Mouse (Mus musculus) MEL (cell line): ENCODE measurements around the gene Hadha. TPM values are rescaled to one million over a fixed set of nuclear protein-coding genes. Genes with fewer than 3 reads are reported as not detected.

ENCODE experiments used
- DNase-seq: peaks from one replicate; pipeline ENCODE4 v3.0.0; 2011; ENCODE audit warnings: low read depth, low spot score
- H3K27ac ChIP-seq: 2 replicates; pipeline ENCODE4 v1.5.1; 2012; ENCODE audit warnings: low read depth, mild to moderate bottlenecking, control low read depth, low read length, moderate library complexity; ENCODE audit not compliant: control insufficient read depth
- H3K27me3 ChIP-seq, 2 experiments: fragments of 150-350 bp in 1 of 2; sonication (generic) in 1 of 2; 2 replicates each; pipeline ENCODE4 v1.6.1; 2012; ENCODE audit warnings: low read length in 2 of 2, mild to moderate bottlenecking in 2 of 2, improper control_type of control experiment in 1 of 2, moderate library complexity in 1 of 2; ENCODE audit not compliant: insufficient read depth in 2 of 2, control insufficient read depth in 1 of 2
- H3K36me3 ChIP-seq, 2 experiments: 2 replicates each; pipeline ENCODE4 v1.6.1; 2012 to 2014; ENCODE audit warnings: low read length in 2 of 2, improper control_type of control experiment in 1 of 2, inconsistent platforms in 1 of 2, mild to moderate bottlenecking in 1 of 2; ENCODE audit not compliant: insufficient read depth in 2 of 2, control insufficient read depth in 1 of 2
- H3K4me1 ChIP-seq, 2 experiments: fragments of 150-350 bp in 1 of 2; sonication (generic) in 1 of 2; 2 replicates each; pipeline ENCODE4 v1.6.1; 2012; ENCODE audit warnings: low read length in 2 of 2, improper control_type of control experiment in 1 of 2, mild to moderate bottlenecking in 1 of 2; ENCODE audit not compliant: insufficient read depth in 2 of 2, control insufficient read depth in 1 of 2
- H3K4me3 ChIP-seq, 2 experiments: fragments of 150-350 bp in 1 of 2; sonication (generic) in 1 of 2; 2 replicates each; pipeline ENCODE4 v1.5.1; 2012; ENCODE audit warnings: low read depth in 2 of 2, low read length in 2 of 2, mild to moderate bottlenecking in 2 of 2, moderate library complexity in 2 of 2, control low read depth in 1 of 2, improper control_type of control experiment in 1 of 2; ENCODE audit not compliant: control insufficient read depth in 1 of 2, insufficient read depth in 1 of 2
- H3K79me2 ChIP-seq: 2 replicates; pipeline ENCODE4 v1.6.1; 2012; ENCODE audit warnings: mild to moderate bottlenecking, low read length, moderate library complexity; ENCODE audit not compliant: control insufficient read depth, poor library complexity, insufficient read depth
- H3K9ac ChIP-seq: 2 replicates; pipeline ENCODE4 v1.6.1; 2012; ENCODE audit warnings: low read depth, mild to moderate bottlenecking, control low read depth, low read length, moderate library complexity; ENCODE audit not compliant: control insufficient read depth, poor library complexity, severe bottlenecking
- H3K9me3 ChIP-seq: fragments of 150-350 bp; sonication (generic); replicated peaks from 2 replicates; pipeline ENCODE4 v1.6.1; 2012; ENCODE audit warnings: mild to moderate bottlenecking, low read length, improper control_type of control experiment, moderate library complexity; ENCODE audit not compliant: insufficient read depth
- BHLHE40 ChIP-seq: IDR thresholded peaks from 2 replicates; pipeline ENCODE4 v1.6.1; 2012; ENCODE audit warnings: low read depth, mild to moderate bottlenecking, inconsistent platforms, low read length, improper control_type of control experiment, borderline replicate concordance
- CHD2 ChIP-seq: IDR thresholded peaks from 2 replicates; pipeline ENCODE4 v1.6.1; 2011; ENCODE audit warnings: low read length, improper control_type of control experiment
- ELF1 ChIP-seq: IDR thresholded peaks from 2 replicates; pipeline ENCODE4 v1.6.1; 2014; ENCODE audit warnings: low read depth, mild to moderate bottlenecking, inconsistent platforms, low read length, improper control_type of control experiment, moderate library complexity
- EP300 ChIP-seq, 2 experiments: IDR thresholded peaks; 2 replicates each; pipeline ENCODE4 v1.6.1; 2011; ENCODE audit warnings: improper control_type of control experiment in 2 of 2, low read length in 2 of 2, low read depth in 1 of 2, mild to moderate bottlenecking in 1 of 2
- GABPA ChIP-seq: IDR thresholded peaks from 2 replicates; pipeline ENCODE4 v1.6.1; 2012; ENCODE audit warnings: low read depth, mild to moderate bottlenecking, inconsistent platforms, low read length, improper control_type of control experiment, moderate library complexity
- HCFC1 ChIP-seq: IDR thresholded peaks from 2 replicates; pipeline ENCODE4 v1.6.1; 2012; ENCODE audit warnings: low read depth, mild to moderate bottlenecking, inconsistent platforms, low read length, improper control_type of control experiment, moderate library complexity
- MAFK ChIP-seq: IDR thresholded peaks from 2 replicates; pipeline ENCODE4 v1.6.1; 2011; ENCODE audit warnings: low read depth, mild to moderate bottlenecking, low read length, improper control_type of control experiment, borderline replicate concordance
- MAX ChIP-seq: IDR thresholded peaks from 2 replicates; pipeline ENCODE4 v1.6.1; 2011; ENCODE audit warnings: low read length, improper control_type of control experiment
- MEF2A ChIP-seq: IDR thresholded peaks from 2 replicates; pipeline ENCODE4 v1.6.1; 2014; ENCODE audit warnings: low read depth, mild to moderate bottlenecking, inconsistent platforms, low read length, improper control_type of control experiment; ENCODE audit not compliant: poor library complexity, insufficient replicate concordance, severe bottlenecking; ENCODE audit errors: extremely low read depth
- MXI1 ChIP-seq: IDR thresholded peaks from 2 replicates; pipeline ENCODE4 v1.6.1; 2011; ENCODE audit warnings: mild to moderate bottlenecking, low read depth, low read length, improper control_type of control experiment
- MYB ChIP-seq: IDR thresholded peaks from 2 replicates; pipeline ENCODE4 v1.6.1; 2011; ENCODE audit warnings: mild to moderate bottlenecking, low read depth, low read length, improper control_type of control experiment
- MYC ChIP-seq: IDR thresholded peaks from 2 replicates; pipeline ENCODE4 v1.6.1; 2011; ENCODE audit warnings: low read depth, mild to moderate bottlenecking, low read length, improper control_type of control experiment, moderate library complexity
- NRF1 ChIP-seq: IDR thresholded peaks from 2 replicates; pipeline ENCODE4 v1.6.1; 2014; ENCODE audit warnings: low read depth, mild to moderate bottlenecking, inconsistent platforms, low read length, improper control_type of control experiment, moderate library complexity; ENCODE audit not compliant: poor library complexity, insufficient read depth, severe bottlenecking
- POLR2A ChIP-seq, 2 experiments: IDR thresholded peaks; 2 replicates each; pipeline ENCODE4 v1.6.1; 2011 to 2012; ENCODE audit warnings: low read length in 2 of 2, mild to moderate bottlenecking in 2 of 2, control low read depth in 1 of 2, improper control_type of control experiment in 1 of 2, low read depth in 1 of 2, moderate library complexity in 1 of 2; ENCODE audit not compliant: control insufficient read depth in 1 of 2, insufficient read depth in 1 of 2, poor library complexity in 1 of 2
- POLR2AphosphoS5 ChIP-seq: IDR thresholded peaks from 2 replicates; pipeline ENCODE4 v1.6.1; 2012; ENCODE audit warnings: low read depth, borderline replicate concordance, mild to moderate bottlenecking, inconsistent platforms, low read length, moderate library complexity, mixed read lengths
- RAD21 ChIP-seq: IDR thresholded peaks from 2 replicates; pipeline ENCODE4 v1.6.1; 2011; ENCODE audit warnings: mild to moderate bottlenecking, low read depth, low read length, improper control_type of control experiment
- RCOR1 ChIP-seq: IDR thresholded peaks from 2 replicates; pipeline ENCODE4 v1.6.1; 2012; ENCODE audit warnings: low read depth, mild to moderate bottlenecking, inconsistent platforms, low read length, improper control_type of control experiment
- SIN3A ChIP-seq: IDR thresholded peaks from 2 replicates; pipeline ENCODE4 v1.6.1; 2012; ENCODE audit warnings: low read length, improper control_type of control experiment, inconsistent platforms
- SMC3 ChIP-seq: IDR thresholded peaks from 2 replicates; pipeline ENCODE4 v1.6.1; 2011; ENCODE audit warnings: low read depth, low read length, improper control_type of control experiment
- TAL1 ChIP-seq: IDR thresholded peaks from 2 replicates; pipeline ENCODE4 v1.6.1; 2012; ENCODE audit warnings: mild to moderate bottlenecking, inconsistent platforms, low read length, moderate library complexity, mixed read lengths
- TBP ChIP-seq: IDR thresholded peaks from 2 replicates; pipeline ENCODE4 v1.8.0; 2011; ENCODE audit warnings: low read depth, low read length, improper control_type of control experiment
- TCF12 ChIP-seq: IDR thresholded peaks from 2 replicates; pipeline ENCODE4 v1.6.1; 2014; ENCODE audit warnings: low read depth, mild to moderate bottlenecking, inconsistent platforms, low read length, improper control_type of control experiment, moderate library complexity
- UBTF ChIP-seq: IDR thresholded peaks from 2 replicates; pipeline ENCODE4 v1.6.1; 2012; ENCODE audit warnings: low read depth, mild to moderate bottlenecking, inconsistent platforms, low read length, improper control_type of control experiment, moderate library complexity, borderline replicate concordance; ENCODE audit not compliant: insufficient read depth
- USF1 ChIP-seq: IDR thresholded peaks from 2 replicates; pipeline ENCODE4 v1.6.1; 2014; ENCODE audit warnings: low read depth, mild to moderate bottlenecking, inconsistent platforms, low read length, improper control_type of control experiment, moderate library complexity
- ZKSCAN1 ChIP-seq: IDR thresholded peaks from 2 replicates; pipeline ENCODE4 v1.6.1; 2012; ENCODE audit warnings: low read depth, mild to moderate bottlenecking, inconsistent platforms, low read length, improper control_type of control experiment, moderate library complexity
- ZNF384 ChIP-seq: IDR thresholded peaks from 2 replicates; pipeline ENCODE4 v1.6.1; 2012; ENCODE audit warnings: low read depth, mild to moderate bottlenecking, inconsistent platforms, low read length, improper control_type of control experiment
- polyA plus RNA-seq, 2 experiments: library from polyadenylated mRNA; stranded (reverse) in 1 of 2; unstranded in 1 of 2; fragments of >175 nt in 1 of 2; fragments of >200 nt in 1 of 2; gene quantifications; 2 replicates each; pipeline versions ENCODE4 v1.2.1 to v1.2.4; 2012; ENCODE audit warnings: low replicate concordance in 2 of 2, low read depth in 1 of 2; ENCODE audit not compliant: insufficient read length in 2 of 2, insufficient read depth in 1 of 2, missing spikeins in 1 of 2
- total RNA-seq: library from RNA; depleted of rRNA; stranded (reverse); fragments of 300-350 nt; gene quantifications from 2 replicates; pipeline ENCODE4 v1.2.3, GENCODE M21; 2012

Hadha gene
- total and polyA plus RNA-seq, 3 experiments, result 107 to 271 (median 120) TPM

DNA sequence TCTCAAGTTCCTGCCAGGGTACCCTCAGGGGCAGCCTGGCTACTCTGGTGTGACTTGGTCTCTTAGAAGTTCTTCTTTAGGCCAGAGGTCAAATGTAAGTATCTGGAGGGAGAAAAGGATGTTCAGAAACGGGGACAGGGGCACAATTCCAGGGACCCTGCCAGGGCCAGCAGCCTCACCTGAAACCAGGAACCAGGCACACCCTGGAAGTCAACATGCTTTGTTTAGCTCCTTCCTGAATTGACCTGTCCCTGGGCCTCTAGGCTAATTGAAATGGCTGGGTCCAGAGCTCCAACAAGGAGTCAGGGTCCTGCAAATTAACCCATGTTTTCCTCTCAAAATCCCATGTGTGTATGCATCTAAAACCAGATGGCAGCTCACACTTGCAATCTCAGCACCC, 49.5 kb upstream of the Hadha start:
- Histone ChIP-seq H3K79me2 (no peaks in the 10 kb centered on the region), H3K4me3 (no peak overlapping the region), H3K9ac (no peak overlapping the region), H3K36me3 (peaks cover 0 to 3% of the 10 kb centered on the region in 2 experiments; a peak in 1 of 4 replicates), H3K27me3 (no peaks in the 10 kb centered on the region), H3K9me3 (no peaks in the 10 kb centered on the region), H3K4me1 (peaks cover 0 to 18% of the 10 kb centered on the region in 2 experiments; a peak in 3 of 4 replicates), H3K27ac (no peak overlapping the region)
- no peak for DNase-seq
- no peak for TF ChIP-seq MEF2A
- no peak for TF ChIP-seq ELF1
- TF ChIP-seq USF1, result no peak
- no peak for TF ChIP-seq MAX
- no peak for TF ChIP-seq MXI1
- no peak for TF ChIP-seq SIN3A
- no peak for TF ChIP-seq MYB
- no peak for TF ChIP-seq BHLHE40
- no peak for TF ChIP-seq NRF1
- no peak for TF ChIP-seq RCOR1
- TF ChIP-seq POLR2A (IDR thresholded peaks at IDR 0.05; ENCODE audit: control insufficient read depth in 1 of 2, insufficient read depth in 1 of 2, low read depth in 1 of 2, low read length in 2 of 2, poor library complexity in 1 of 2), result no peak
- no peak for TF ChIP-seq MAFK
- no peak for TF ChIP-seq TCF12
- no peak for TF ChIP-seq EP300 (IDR thresholded peaks at IDR 0.05; ENCODE audit: low read depth in 1 of 2, low read length in 2 of 2)
- no peak for TF ChIP-seq UBTF
- no peak for TF ChIP-seq POLR2AphosphoS5
- TF ChIP-seq TBP, result no peak
- no peak for TF ChIP-seq CHD2
- TF ChIP-seq ZKSCAN1, result no peak
- no peak for TF ChIP-seq TAL1

- Histone ChIP-seq H3K4me3 (no peak overlapping the region), H3K27ac (no peak overlapping the region), H3K9ac (no peak overlapping the region), H3K27me3 (no peaks in the 10 kb centered on the region), H3K79me2 (no peaks in the 10 kb centered on the region), H3K4me1 (peaks cover 0 to 21% of the 10 kb centered on the region in 2 experiments; a peak in 2 of 4 replicates), H3K36me3 (peaks cover 0 to 3% of the 10 kb centered on the region in 2 experiments; a peak in 1 of 4 replicates), H3K9me3 (no peaks in the 10 kb centered on the region)
- TF ChIP-seq SIN3A (no peak), MXI1 (no peak), ZNF384 (no peak), MAFK (no peak), TAL1 (no peak), MYC (no peak), GABPA (no peak), MEF2A (no peak), SMC3 (no peak), RAD21 (no peak), HCFC1 (no peak), POLR2A (IDR thresholded peaks at IDR 0.05; ENCODE audit: control insufficient read depth in 1 of 2, insufficient read depth in 1 of 2, low read depth in 1 of 2, low read length in 2 of 2, poor library complexity in 1 of 2) (no peak), MAX (no peak)
- DNase-seq, result no peak
Observed at GRCm38 (mm10) chr5:30203216-30203885, 48.4 kb upstream of the Hadha start.
